In the genomic region with DNA sequence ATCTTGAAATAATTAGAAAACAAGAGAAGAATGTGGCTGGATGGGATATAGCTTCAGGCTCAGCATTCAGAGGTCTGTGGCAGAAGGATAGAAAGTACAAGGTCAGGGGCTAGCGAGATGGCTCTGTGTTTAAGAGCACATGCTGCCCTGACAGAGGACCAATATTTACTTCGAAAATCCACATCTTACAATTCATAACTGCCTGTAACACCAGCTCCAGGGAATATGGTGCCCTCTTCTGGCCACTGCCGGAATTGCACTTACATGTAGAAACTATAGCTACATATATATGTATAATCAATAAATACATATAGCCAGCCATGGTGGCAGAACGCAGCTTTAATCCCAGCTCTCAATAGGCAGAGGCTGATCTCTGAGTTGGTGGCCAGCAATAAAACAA, we compare ENCODE assay signal across 9 mouse cellular contexts. TPM values are rescaled to one million over a fixed set of nuclear protein-coding genes. Genes with fewer than 3 reads are reported as not detected.
DNase-seq lines count a peak whose midpoint lies in the region; ATAC-seq and TF ChIP-seq lines count a peak whose summit lies in the region.
"Had no signal": no experiment of that assay in that cellular context is flagged by ENCODE, and none has a peak within 500 bp of the region (broad histone marks: within the 10 kb centered on the region; RNA-seq: fewer than 3 reads in every experiment).

No protein-coding gene starts in this region.

- no peaks in the 10 kb centered on the region for H3K27me3 ChIP-seq in forebrain, embryonic 14.5 days (replicated peaks; ENCODE audit: control insufficient read depth, insufficient read depth, low read length)
- H3K27me3 ChIP-seq in liver, embryonic 11.5 days (replicated peaks; ENCODE audit: control insufficient read depth, insufficient read depth, low read length), result no peaks in the 10 kb centered on the region
- H3K27me3 ChIP-seq: hindbrain, embryonic 15.5 days had no signal

- TF ChIP-seq CTCF in layer of hippocampus, adult 2 months (conservative IDR thresholded peaks at IDR 0.05), result peak; percentile 88

- no peaks in the 10 kb centered on the region for H3K36me3 ChIP-seq in forebrain, embryonic 14.5 days (ENCODE audit: control insufficient read depth, insufficient read depth, low read length)
- H3K36me3 ChIP-seq in liver, embryonic 11.5 days (ENCODE audit: control insufficient read depth, insufficient read depth, low read length), result no peaks in the 10 kb centered on the region
- H3K36me3 ChIP-seq: hindbrain, embryonic 15.5 days had no signal

- no peaks in the 10 kb centered on the region for H3K9me3 ChIP-seq in forebrain, embryonic 14.5 days (replicated peaks; ENCODE audit: control insufficient read depth, low read length)
- no peaks in the 10 kb centered on the region for H3K9me3 ChIP-seq in liver, embryonic 11.5 days (ENCODE audit: control insufficient read depth, low read length)
- H3K9me3 ChIP-seq: hindbrain, embryonic 15.5 days had no signal

- H3K4me3 ChIP-seq in layer of hippocampus, adult 2 months, result no peak overlapping the region
- no peak overlapping the region for H3K4me3 ChIP-seq in forebrain, embryonic 14.5 days (ENCODE audit: low read depth, low read length)
- no peak overlapping the region for H3K4me3 ChIP-seq in liver, embryonic 11.5 days (ENCODE audit: low read depth, low read length)
- H3K4me3 ChIP-seq: hindbrain, embryonic 15.5 days had no signal

- WGBS in forebrain, embryonic 14.5 days, result 6% methylated on average over 4 of the region's 4 CpGs
- 6% methylated on average over 4 of the region's 4 CpGs for WGBS in liver, embryonic 11.5 days

- peaks cover under 1% of the 10 kb centered on the region; the same call in 1 of the 2 replicates for H3K4me1 ChIP-seq in forebrain, embryonic 14.5 days (ENCODE audit: control insufficient read depth, insufficient read depth, low read length)
- peaks cover 7% of the 10 kb centered on the region for H3K4me1 ChIP-seq in liver, embryonic 11.5 days (replicated peaks; ENCODE audit: control insufficient read depth, insufficient read depth, low read length)

- peak in 1 of 2 experiments; percentile 59 for DNase-seq in layer of hippocampus, adult 2 months (ENCODE audit: low spot score in 2 of 2)
- no peak for DNase-seq in layer of hippocampus, postnatal 36 days
- peak; percentile 59 for DNase-seq in MEL-GATA-1-ER (ENCODE audit: extremely low read depth, low read depth)
- DNase-seq in c-Kit-negative CD71-positive TER-119-positive erythroid progenitor cells, embryonic 14.5 days (ENCODE audit: low read depth, low spot score), result peak; percentile 71
- peak; percentile 86 for DNase-seq in forebrain, embryonic 14.5 days (ENCODE audit: low spot score)
- peak; percentile 69 for DNase-seq in liver, embryonic 11.5 days (ENCODE audit: low spot score)

- H3K9ac ChIP-seq in forebrain, embryonic 14.5 days (ENCODE audit: low read length), result no peak overlapping the region
- H3K9ac ChIP-seq in liver, embryonic 11.5 days (ENCODE audit: low read depth, low read length), result peak overlapping the region; percentile 46
- H3K9ac ChIP-seq: hindbrain, embryonic 15.5 days had no signal

- no peak overlapping the region for H3K27ac ChIP-seq in layer of hippocampus, adult 2 months
- no peak overlapping the region for H3K27ac ChIP-seq in forebrain, embryonic 14.5 days (ENCODE audit: low read depth, low read length)
- H3K27ac ChIP-seq in liver, embryonic 11.5 days (ENCODE audit: low read depth, low read length), result no peak overlapping the region; the same call in 1 of the 2 replicates
- H3K27ac ChIP-seq: hindbrain, embryonic 15.5 days had no signal

- no peak overlapping the region for H3K4me2 ChIP-seq in forebrain, embryonic 14.5 days (ENCODE audit: low read length)
- H3K4me2 ChIP-seq in liver, embryonic 11.5 days, result no peak overlapping the region
- H3K4me2 ChIP-seq: hindbrain, embryonic 15.5 days had no signal

- peak; percentile 49; the same call in 1 of the 2 replicates for ATAC-seq in forebrain, embryonic 14.5 days
- peak; percentile 40; the same call in 1 of the 2 replicates for ATAC-seq in liver, embryonic 11.5 days (replicated peaks; ENCODE audit: low FRiP score)
- peak; percentile 88 for ATAC-seq in neutrophil, adult 5-6 weeks (ENCODE audit: extremely low read depth, insufficient number of reproducible peaks, low FRiP score, poor library complexity, severe bottlenecking)
- ATAC-seq in inflammation-experienced regulatory T-cells, adult 6 months, result no peak

RNA-seq across cellular contexts. Expression of a gene that starts 5.8 kb away (rescaled TPM):
- total RNA-seq in layer of hippocampus, adult 2 months (2021), result 100 to 1,000 TPM; 490 to 496 TPM
- 100 to 1,000 TPM; 454 to 471 TPM for total RNA-seq in layer of hippocampus, postnatal 36 days (2021)
- polyA plus RNA-seq in forebrain, embryonic 14.5 days (2014; fragmentation: Nextera tagmentation; extraction: Ambion mirVana), result 539 and 750 TPM in 2 replicates
- polyA plus RNA-seq in liver, embryonic 11.5 days (2014; fragmentation: Nextera tagmentation; extraction: Ambion mirVana), result 1,377 and 1,547 TPM in 2 replicates
- 700 and 800 TPM in 2 replicates for total RNA-seq in neutrophil, adult 5-6 weeks (2017)
- polyA plus RNA-seq in inflammation-experienced regulatory T-cells, adult 6 months (2017; shearing (Covaris generic)), result 1,000 to 10,000 TPM in 2 of 3 experiments, 100 to 1,000 TPM in 1; 937 to 1,605 (median 1,546) TPM

RNA-seq across cellular contexts. Expression of a gene that starts 6.1 kb away (rescaled TPM):
- 100 to 1,000 TPM; 117 to 123 TPM for total RNA-seq in layer of hippocampus, adult 2 months (2021)
- 100 to 1,000 TPM; 114 to 122 TPM for total RNA-seq in layer of hippocampus, postnatal 36 days (2021)
- 62.6 and 77.8 TPM in 2 replicates for polyA plus RNA-seq in forebrain, embryonic 14.5 days (2014; fragmentation: Nextera tagmentation; extraction: Ambion mirVana)
- polyA plus RNA-seq in liver, embryonic 11.5 days (2014; fragmentation: Nextera tagmentation; extraction: Ambion mirVana), result 77.9 and 78.9 TPM in 2 replicates
- total RNA-seq in neutrophil, adult 5-6 weeks (2017), result 118 and 126 TPM in 2 replicates
- polyA plus RNA-seq in inflammation-experienced regulatory T-cells, adult 6 months (2017; shearing (Covaris generic)), result 100 to 1,000 TPM in 2 of 3 experiments, 10 to 100 TPM in 1; 95.7 to 122 (median 120) TPM

RNA-seq across cellular contexts. Expression of a gene that starts 27.8 kb away (rescaled TPM):
- 1 to 10 TPM; 5.9 to 6.8 TPM for total RNA-seq in layer of hippocampus, adult 2 months (2021)
- total RNA-seq in layer of hippocampus, postnatal 36 days (2021), result 1 to 10 TPM; 5.5 to 7.4 TPM
- polyA plus RNA-seq in forebrain, embryonic 14.5 days (2014; fragmentation: Nextera tagmentation; extraction: Ambion mirVana), result 17.7 and 27.5 TPM in 2 replicates
- polyA plus RNA-seq in liver, embryonic 11.5 days (2014; fragmentation: Nextera tagmentation; extraction: Ambion mirVana), result 29.2 and 34.4 TPM in 2 replicates
- total RNA-seq in neutrophil, adult 5-6 weeks (2017), result 32.6 and 39.7 TPM in 2 replicates
- 100 to 1,000 TPM in 1 of 3 experiments, 10 to 100 TPM in 2; 48.5 to 102 (median 74.0) TPM for polyA plus RNA-seq in inflammation-experienced regulatory T-cells, adult 6 months (2017; shearing (Covaris generic))

RNA-seq across cellular contexts. Expression of a gene that starts 32.8 kb away (rescaled TPM):
- total RNA-seq in layer of hippocampus, adult 2 months (2021), result 10 to 100 TPM; 37.8 to 38.5 TPM
- 10 to 100 TPM; 41.1 to 42.1 TPM for total RNA-seq in layer of hippocampus, postnatal 36 days (2021)
- 163 and 171 TPM in 2 replicates for polyA plus RNA-seq in forebrain, embryonic 14.5 days (2014; fragmentation: Nextera tagmentation; extraction: Ambion mirVana)
- 217 and 224 TPM in 2 replicates for polyA plus RNA-seq in liver, embryonic 11.5 days (2014; fragmentation: Nextera tagmentation; extraction: Ambion mirVana)
- 8.5 and 10.0 TPM in 2 replicates for total RNA-seq in neutrophil, adult 5-6 weeks (2017)
- polyA plus RNA-seq in inflammation-experienced regulatory T-cells, adult 6 months (2017; shearing (Covaris generic)), result 10 to 100 TPM; 27.6 to 39.1 (median 36.4) TPM

RNA-seq across cellular contexts. Expression of a gene that starts 35.4 kb away (rescaled TPM):
- total RNA-seq in layer of hippocampus, adult 2 months (2021), result 1 to 10 TPM; 2.0 to 3.2 TPM
- 1 to 10 TPM; 3.1 to 3.9 TPM for total RNA-seq in layer of hippocampus, postnatal 36 days (2021)
- 3.3 and 5.6 TPM in 2 replicates for polyA plus RNA-seq in forebrain, embryonic 14.5 days (2014; fragmentation: Nextera tagmentation; extraction: Ambion mirVana)
- 9.9 and 10.2 TPM in 2 replicates for polyA plus RNA-seq in liver, embryonic 11.5 days (2014; fragmentation: Nextera tagmentation; extraction: Ambion mirVana)
- total RNA-seq in neutrophil, adult 5-6 weeks (2017), result 496 and 563 TPM in 2 replicates
- polyA plus RNA-seq in inflammation-experienced regulatory T-cells, adult 6 months (2017; shearing (Covaris generic)), result 100 to 1,000 TPM; 100 to 211 (median 148) TPM

Comparison
In these comparisons a context has a peak if more than half of its experiments do, and no peak if none do; other contexts are left out.
1. DNase-seq: peak in MEL-GATA-1-ER (single experiment), c-Kit-negative CD71-positive TER-119-positive erythroid progenitor cells, embryonic 14.5 days (single experiment), forebrain, embryonic 14.5 days (single experiment) and liver, embryonic 11.5 days (single experiment); none in layer of hippocampus, postnatal 36 days (0 of 2).